Mouse (Mus musculus): ENCODE data around the gene En1. TPM values are rescaled to one million over a fixed set of nuclear protein-coding genes. Genes with fewer than 3 reads are reported as not detected.

Gene En1
- polyA plus RNA-seq, 1 experiment = not detected

- 7% methylated on average over 17 of the region's 17 CpGs for WGBS
- H3K36me3 ChIP-seq (ENCODE audit: control insufficient read depth, insufficient read depth, low read length) = no peaks in the 10 kb centered on the region
- H3K27me3 ChIP-seq (ENCODE audit: control insufficient read depth, insufficient read depth, low read length) = peaks cover 21% of the 10 kb centered on the region
- no peak overlapping the region for H3K4me3 ChIP-seq (ENCODE audit: extremely low read depth, insufficient read depth, insufficient read length)
- DNase-seq (ENCODE audit: low read depth in 1 of 2, low spot score in 2 of 2) = no peak
- H3K4me1 ChIP-seq (ENCODE audit: control insufficient read depth, insufficient read depth, insufficient read length) = no peaks in the 10 kb centered on the region
- TF ChIP-seq POLR2A (IDR thresholded peaks at IDR 0.05; ENCODE audit: low read depth, low read length) = no peak
- no peak for TF ChIP-seq CTCF (IDR thresholded peaks at IDR 0.05; ENCODE audit: extremely low read depth, insufficient read depth, insufficient read length, insufficient replicate concordance)
- H3K27ac ChIP-seq (ENCODE audit: insufficient read depth, low read length) = no peak overlapping the region
Measured at GRCm38 (mm10) chr1:120595471-120596240, 6.6 kb upstream of the En1 start.

GRCm38 (mm10) chr1:120596319-120596718, 5.9 kb upstream of the En1 start:
- no peak overlapping the region for H3K4me3 ChIP-seq (ENCODE audit: extremely low read depth, insufficient read depth, insufficient read length)
- WGBS = 3% methylated on average over 21 of the region's 21 CpGs
- TF ChIP-seq POLR2A (IDR thresholded peaks at IDR 0.05; ENCODE audit: low read depth, low read length) (no peak), CTCF (IDR thresholded peaks at IDR 0.05; ENCODE audit: extremely low read depth, insufficient read depth, insufficient read length, insufficient replicate concordance) (no peak)
- H3K27me3 ChIP-seq (ENCODE audit: control insufficient read depth, insufficient read depth, low read length) = peaks cover 22% of the 10 kb centered on the region
- H3K27ac ChIP-seq (ENCODE audit: insufficient read depth, low read length) = no peak overlapping the region
- no peaks in the 10 kb centered on the region for H3K36me3 ChIP-seq (ENCODE audit: control insufficient read depth, insufficient read depth, low read length)
- DNase-seq (ENCODE audit: low read depth in 1 of 2, low spot score in 2 of 2) = no peak
- H3K4me1 ChIP-seq (ENCODE audit: control insufficient read depth, insufficient read depth, insufficient read length) = no peaks in the 10 kb centered on the region

GRCm38 (mm10) chr1:120596784-120597183, 5.4 kb upstream of the En1 start:
- no peak overlapping the region for H3K4me3 ChIP-seq (ENCODE audit: extremely low read depth, insufficient read depth, insufficient read length)
- peaks cover 23% of the 10 kb centered on the region for H3K27me3 ChIP-seq (ENCODE audit: control insufficient read depth, insufficient read depth, low read length)

GRCm38 (mm10) chr1:120597271-120597670, 4.9 kb upstream of the En1 start:
- 8% methylated on average over 11 of the region's 11 CpGs for WGBS
- Histone ChIP-seq H3K4me1 (ENCODE audit: control insufficient read depth, insufficient read depth, insufficient read length) (0 out of 2 replicates have a peak, but pooled peaks cover 3% of the 10 kb centered on the region), H3K27me3 (ENCODE audit: control insufficient read depth, insufficient read depth, low read length) (peaks cover 25% of the 10 kb centered on the region), H3K27ac (ENCODE audit: insufficient read depth, low read length) (no peak overlapping the region), H3K36me3 (ENCODE audit: control insufficient read depth, insufficient read depth, low read length) (no peaks in the 10 kb centered on the region), H3K4me3 (ENCODE audit: extremely low read depth, insufficient read depth, insufficient read length) (no peak overlapping the region)
- TF ChIP-seq POLR2A (IDR thresholded peaks at IDR 0.05; ENCODE audit: low read depth, low read length) (no peak), CTCF (IDR thresholded peaks at IDR 0.05; ENCODE audit: extremely low read depth, insufficient read depth, insufficient read length, insufficient replicate concordance) (no peak)
- no peak for DNase-seq (ENCODE audit: low read depth in 1 of 2, low spot score in 2 of 2)

More at GRCm38 (mm10) chr1:120596784-120597183, 5.4 kb upstream of the En1 start:
- 3% methylated on average over 19 of the region's 19 CpGs for WGBS
- TF ChIP-seq CTCF (IDR thresholded peaks at IDR 0.05; ENCODE audit: extremely low read depth, insufficient read depth, insufficient read length, insufficient replicate concordance) (no peak), POLR2A (IDR thresholded peaks at IDR 0.05; ENCODE audit: low read depth, low read length) (no peak)
- no peaks in the 10 kb centered on the region for H3K36me3 ChIP-seq (ENCODE audit: control insufficient read depth, insufficient read depth, low read length)
- no peak overlapping the region for H3K27ac ChIP-seq (ENCODE audit: insufficient read depth, low read length)
- H3K4me1 ChIP-seq (ENCODE audit: control insufficient read depth, insufficient read depth, insufficient read length) = no peaks in the 10 kb centered on the region
- no peak for DNase-seq (ENCODE audit: low read depth in 1 of 2, low spot score in 2 of 2)

GRCm38 (mm10) chr1:120598196-120598940, 3.9 kb upstream of the En1 start:
- peaks cover 34% of the 10 kb centered on the region for H3K27me3 ChIP-seq (ENCODE audit: control insufficient read depth, insufficient read depth, low read length)

GRCm38 (mm10) chr1:120599321-120600148, 2.7 kb upstream of the En1 start:
- WGBS = 5% methylated on average over 25 of the region's 25 CpGs

More at GRCm38 (mm10) chr1:120598196-120598940, 3.9 kb upstream of the En1 start:
- H3K4me1 ChIP-seq (ENCODE audit: control insufficient read depth, insufficient read depth, insufficient read length) = peaks cover 10% of the 10 kb centered on the region; the same call in 1 of the 2 replicates
- H3K4me3 ChIP-seq (ENCODE audit: extremely low read depth, insufficient read depth, insufficient read length) = no peak overlapping the region
- TF ChIP-seq CTCF (IDR thresholded peaks at IDR 0.05; ENCODE audit: extremely low read depth, insufficient read depth, insufficient read length, insufficient replicate concordance) (no peak), POLR2A (IDR thresholded peaks at IDR 0.05; ENCODE audit: low read depth, low read length) (no peak)
- 5% methylated on average over 16 of the region's 16 CpGs for WGBS
- no peak for DNase-seq (ENCODE audit: low read depth in 1 of 2, low spot score in 2 of 2)
- H3K36me3 ChIP-seq (ENCODE audit: control insufficient read depth, insufficient read depth, low read length) = no peaks in the 10 kb centered on the region
- H3K27ac ChIP-seq (ENCODE audit: insufficient read depth, low read length) = no peak overlapping the region

More at GRCm38 (mm10) chr1:120599321-120600148, 2.7 kb upstream of the En1 start:
- peaks cover 12% of the 10 kb centered on the region; the same call in 1 of the 2 replicates for H3K4me1 ChIP-seq (ENCODE audit: control insufficient read depth, insufficient read depth, insufficient read length)
- peaks cover 39% of the 10 kb centered on the region for H3K27me3 ChIP-seq (ENCODE audit: control insufficient read depth, insufficient read depth, low read length)
- H3K27ac ChIP-seq (ENCODE audit: insufficient read depth, low read length) = no peak overlapping the region
- no peaks in the 10 kb centered on the region for H3K36me3 ChIP-seq (ENCODE audit: control insufficient read depth, insufficient read depth, low read length)
- TF ChIP-seq POLR2A (IDR thresholded peaks at IDR 0.05; ENCODE audit: low read depth, low read length) (no peak), CTCF (IDR thresholded peaks at IDR 0.05; ENCODE audit: extremely low read depth, insufficient read depth, insufficient read length, insufficient replicate concordance) (no peak)
- DNase-seq (ENCODE audit: low read depth in 1 of 2, low spot score in 2 of 2) = no peak
- no peak overlapping the region for H3K4me3 ChIP-seq (ENCODE audit: extremely low read depth, insufficient read depth, insufficient read length)
